Mouse (Mus musculus) CH12.LX (cell line): ENCODE results near the gene Hcn1. TPM values are rescaled to one million over a fixed set of nuclear protein-coding genes. Genes with fewer than 3 reads are reported as not detected.

Source experiments
- DNase-seq: peaks from one replicate; pipeline ENCODE4 v3.0.0-alpha.2; 2013; ENCODE audit errors: extremely low read depth
- H3K27ac ChIP-seq: 2 replicates; pipeline ENCODE4 v1.5.1; 2012; ENCODE audit warnings: low read depth, mild to moderate bottlenecking, control low read depth, moderate library complexity; ENCODE audit not compliant: insufficient read depth
- H3K27me3 ChIP-seq: replicated peaks from 2 replicates; pipeline ENCODE3; 2012; ENCODE audit warnings: inconsistent platforms
- H3K36me3 ChIP-seq, 2 experiments: replicated peaks in 1 of 2; 2 replicates each; pipeline versions ENCODE3 to v1.6.1; 2012; ENCODE audit warnings: inconsistent platforms in 1 of 2, low read length in 1 of 2, mild to moderate bottlenecking in 1 of 2, mixed read lengths in 1 of 2, moderate library complexity in 1 of 2; ENCODE audit not compliant: control insufficient read depth in 1 of 2, insufficient read depth in 1 of 2
- H3K4me1 ChIP-seq, 2 experiments: 2 replicates each; pipeline ENCODE4 v1.6.1; 2012; ENCODE audit warnings: inconsistent platforms in 1 of 2, moderate library complexity in 1 of 2; ENCODE audit not compliant: insufficient read depth in 2 of 2, control insufficient read depth in 1 of 2
- H3K4me2 ChIP-seq: 2 replicates; pipeline ENCODE4 v1.6.1; 2012; ENCODE audit warnings: low read depth, mild to moderate bottlenecking, control low read depth; ENCODE audit not compliant: poor library complexity, insufficient read depth, severe bottlenecking
- H3K4me3 ChIP-seq, 3 experiments: fragments of 150-350 bp in 1 of 3; sonication (generic) in 1 of 3; replicated peaks in 1 of 3; 2 replicates each; pipeline versions ENCODE3 to v1.5.1; 2011 to 2012; ENCODE audit warnings: low read depth in 2 of 3, low read length in 2 of 3, mild to moderate bottlenecking in 2 of 3, moderate library complexity in 2 of 3, control low read depth in 1 of 3, improper control_type of control experiment in 1 of 3, inconsistent platforms in 1 of 3, mixed read lengths in 1 of 3; ENCODE audit not compliant: poor library complexity in 1 of 3
- H3K79me2 ChIP-seq: replicated peaks from 2 replicates; pipeline ENCODE4 v1.6.1; 2012; ENCODE audit warnings: mild to moderate bottlenecking, moderate library complexity; ENCODE audit not compliant: control insufficient read depth, poor library complexity, insufficient read depth, severe bottlenecking; ENCODE audit errors: extremely low read depth
- H3K9ac ChIP-seq: 2 replicates; pipeline ENCODE4 v1.6.1; 2012; ENCODE audit warnings: low read depth, mild to moderate bottlenecking, control low read depth, moderate library complexity; ENCODE audit not compliant: insufficient read depth
- H3K9me3 ChIP-seq: replicated peaks from 2 replicates; pipeline ENCODE3; 2012; ENCODE audit warnings: low read length, inconsistent platforms, mixed read lengths
- BHLHE40 ChIP-seq: IDR thresholded peaks from 2 replicates; pipeline ENCODE4 v1.6.1; 2011; ENCODE audit warnings: mild to moderate bottlenecking, low read depth, low read length, improper control_type of control experiment
- CHD2 ChIP-seq: IDR thresholded peaks from 2 replicates; pipeline ENCODE4 v1.6.1; 2011; ENCODE audit warnings: low read length, improper control_type of control experiment
- CTCF ChIP-seq, 2 experiments: IDR thresholded peaks in 1 of 2; conservative IDR thresholded peaks in 1 of 2; 2 replicates each; pipeline ENCODE4 v1.5.1; 2011 to 2012; ENCODE audit warnings: low read depth in 2 of 2, low read length in 2 of 2, improper control_type of control experiment in 1 of 2, inconsistent platforms in 1 of 2, mild to moderate bottlenecking in 1 of 2, moderate library complexity in 1 of 2
- ELF1 ChIP-seq: IDR thresholded peaks from 2 replicates; pipeline ENCODE4 v1.6.1; 2014; ENCODE audit warnings: low read depth, mild to moderate bottlenecking, inconsistent platforms, low read length, improper control_type of control experiment
- EP300 ChIP-seq: IDR thresholded peaks from 2 replicates; pipeline ENCODE4 v1.6.1; 2011; ENCODE audit warnings: low read length, improper control_type of control experiment
- GABPA ChIP-seq: IDR thresholded peaks from 2 replicates; pipeline ENCODE4 v1.6.1; 2012; ENCODE audit warnings: low read depth, low read length, improper control_type of control experiment, inconsistent platforms; ENCODE audit not compliant: insufficient replicate concordance
- MAX ChIP-seq: IDR thresholded peaks from 2 replicates; pipeline ENCODE4 v1.6.1; 2011; ENCODE audit warnings: low read length, improper control_type of control experiment
- MXI1 ChIP-seq: IDR thresholded peaks from 2 replicates; pipeline ENCODE4 v1.6.1; 2011; ENCODE audit warnings: mild to moderate bottlenecking, low read depth, low read length, improper control_type of control experiment
- NRF1 ChIP-seq: IDR thresholded peaks from 2 replicates; pipeline ENCODE4 v1.6.1; 2014; ENCODE audit warnings: low read depth, mild to moderate bottlenecking, inconsistent platforms, low read length, improper control_type of control experiment, moderate library complexity
- SIN3A ChIP-seq: IDR thresholded peaks from 2 replicates; pipeline ENCODE4 v1.6.1; 2012; ENCODE audit warnings: low read length, improper control_type of control experiment, inconsistent platforms
- SMC3 ChIP-seq: IDR thresholded peaks from 2 replicates; pipeline ENCODE4 v1.6.1; 2011; ENCODE audit warnings: low read depth, low read length, improper control_type of control experiment
- USF1 ChIP-seq: IDR thresholded peaks from 2 replicates; pipeline ENCODE4 v1.6.1; 2014; ENCODE audit warnings: low read depth, mild to moderate bottlenecking, inconsistent platforms, low read length, improper control_type of control experiment
- USF2 ChIP-seq: conservative IDR thresholded peaks from 2 replicates; pipeline ENCODE4 v1.6.1; 2011; ENCODE audit warnings: low read depth, low read length, improper control_type of control experiment
- ZKSCAN1 ChIP-seq: IDR thresholded peaks from 2 replicates; pipeline ENCODE4 v1.6.1; 2012; ENCODE audit warnings: low read depth, inconsistent platforms, low read length, improper control_type of control experiment, borderline replicate concordance
- dilution Hi-C: fragments of 300-500 bp; cut with MboI; formaldehyde crosslinking; loops from 2 replicates; pipeline ENCODE4 v1.14.3; 2020; ENCODE audit warnings: low sequenced_read_pairs; ENCODE audit not compliant: extremely low pct_unique_long_range_greater_than_20kb, extremely low pct_ligation_motif_present
- in situ Hi-C: fragments of 300-500 bp; cut with MboI; formaldehyde crosslinking; loops from 3 replicates; pipeline ENCODE4 v1.14.3; 2019; ENCODE audit warnings: low sequenced_read_pairs, low pct_ligation_motif_present, low pct_unique_long_range_greater_than_20kb, mixed read lengths
- polyA plus RNA-seq: library from polyadenylated mRNA; unstranded; fragments of >175 nt; gene quantifications from 2 replicates; pipeline ENCODE4 v1.2.1, GENCODE M21; 2012; ENCODE audit warnings: low read depth; ENCODE audit not compliant: insufficient read length
- total RNA-seq, 2 experiments: library from RNA; depleted of rRNA; stranded (reverse); fragments of 300-350 nt in 1 of 2; fragments of >200 nt in 1 of 2; gene quantifications; 2 replicates each; pipeline ENCODE4 v1.2.3; 2012 to 2014

Hcn1 gene
- not detected in 2 replicates for total RNA-seq (2012; rRNA removed)
- total RNA-seq (2014; rRNA removed) = not detected in 2 replicates
- not detected in 2 replicates for polyA plus RNA-seq

- Histone ChIP-seq H3K79me2 (no peaks in the 10 kb centered on the region), H3K9me3 (peaks cover 31% of the 10 kb centered on the region), H3K4me3 (no peak within 1 kb of the TSS), H3K4me1 (no peaks in the 10 kb centered on the region), H3K36me3 (no peaks in the 10 kb centered on the region), H3K4me2 (no peak within 1 kb of the TSS), H3K27ac (no peak within 1 kb of the TSS), H3K27me3 (no peaks in the 10 kb centered on the region), H3K9ac (no peak within 1 kb of the TSS)
- TF ChIP-seq ZKSCAN1 (no peak), MAX (no peak), GABPA (no peak), CHD2 (no peak), SMC3 (no peak), MXI1 (no peak), USF1 (no peak), EP300 (no peak), ELF1 (no peak)
- in situ Hi-C loops = no loop called here
- DNase-seq = no peak
- dilution Hi-C loops = no loop called here
Observed at GRCm38 (mm10) chr13:117602181-117602580, at the start of gene Hcn1. Gene Hcn1, plus strand, starts transcription at chr13:117602320.

GRCm38 (mm10) chr13:117567251-117567650 is 34.9 kb upstream of the Hcn1 start:
- H3K4me2 ChIP-seq = no peak overlapping the region
- H3K27me3 ChIP-seq = no peaks in the 10 kb centered on the region
- no peak overlapping the region for H3K4me3 ChIP-seq
- H3K36me3 ChIP-seq = no peaks in the 10 kb centered on the region
- H3K27ac ChIP-seq = no peak overlapping the region
- DNase-seq = no peak
- dilution Hi-C loops (no loop called here), in situ Hi-C loops (no loop called here)
- TF ChIP-seq BHLHE40 = no peak
- H3K79me2 ChIP-seq = no peaks in the 10 kb centered on the region
- H3K4me1 ChIP-seq = no peaks in the 10 kb centered on the region
- H3K9ac ChIP-seq = no peak overlapping the region
- H3K9me3 ChIP-seq = peaks cover 17% of the 10 kb centered on the region

GRCm38 (mm10) chr13:117571747-117572146 is 30.4 kb upstream of the Hcn1 start:
- Histone ChIP-seq H3K4me2 (no peak overlapping the region), H3K36me3 (no peaks in the 10 kb centered on the region), H3K9me3 (peaks cover 17% of the 10 kb centered on the region), H3K27ac (no peak overlapping the region), H3K27me3 (no peaks in the 10 kb centered on the region), H3K4me1 (no peaks in the 10 kb centered on the region), H3K79me2 (no peaks in the 10 kb centered on the region), H3K4me3 (no peak overlapping the region), H3K9ac (no peak overlapping the region)
- in situ Hi-C loops (no loop called here), dilution Hi-C loops (no loop called here)
- DNase-seq = no peak
- TF ChIP-seq SIN3A (no peak), ZKSCAN1 (no peak), CTCF (conservative IDR thresholded peaks at IDR 0.05 in 1 of 2, IDR thresholded peaks at IDR 0.05 in 1 of 2; ENCODE audit: low read depth in 2 of 2, low read length in 2 of 2) (no peak), USF2 (no peak), NRF1 (no peak)
- TF ChIP-seq, all 38 proteins: peak for 0
